Mouse (Mus musculus): Measurements from ENCODE around the gene Gm7075. TPM values are rescaled to one million over a fixed set of nuclear protein-coding genes. Genes with fewer than 3 reads are reported as not detected.
A peak's percentile ranks its signal among the peaks of the same experiment; 100 is the strongest.

Gm7075 gene
- total RNA-seq, 1 experiment: 1.7 TPM

DNA sequence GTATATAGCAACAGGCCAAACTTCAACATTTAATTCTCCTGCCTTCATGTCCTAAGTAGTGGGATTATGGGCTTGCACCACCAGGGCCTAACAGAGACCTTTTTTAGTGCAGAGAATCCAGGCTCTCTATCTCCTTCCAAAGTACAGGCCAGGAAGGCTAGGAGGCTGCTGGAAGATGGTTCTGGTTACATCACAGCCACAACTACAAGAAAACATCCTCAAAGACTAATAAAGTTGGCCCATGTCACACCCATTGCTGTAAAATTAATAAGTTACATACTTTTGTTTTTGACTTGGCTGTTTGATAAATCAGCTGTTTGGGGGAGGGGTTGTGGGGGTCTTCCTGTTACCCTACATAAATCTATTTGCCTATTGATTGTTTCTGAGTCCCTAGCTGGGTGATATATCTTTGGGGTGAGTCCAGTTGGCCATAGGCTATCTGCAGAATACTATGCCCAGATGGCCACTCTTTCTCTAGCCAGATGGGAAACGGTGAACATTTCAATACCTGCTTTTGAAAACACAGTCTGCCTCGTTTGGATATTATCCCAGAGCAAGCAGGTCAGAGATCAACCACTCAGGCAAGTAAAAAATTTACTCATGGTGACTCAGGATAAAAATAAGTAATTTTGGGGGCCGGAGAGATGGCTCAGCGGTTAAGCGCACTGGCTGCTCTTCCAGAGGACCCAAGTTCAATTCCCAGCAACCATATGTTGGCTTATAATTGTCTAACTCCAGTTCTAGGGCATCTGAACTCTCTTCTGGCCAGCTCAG lies 18.7 kb downstream of the Gm7075 start:
- Histone ChIP-seq H3K27ac (ENCODE audit: insufficient read depth, low read depth, low read length, poor library complexity, severe bottlenecking) (no peak overlapping the region), H3K4me1 (ENCODE audit: control insufficient read depth in 2 of 2, insufficient read depth in 2 of 2, low read length in 2 of 2, poor library complexity in 1 of 2) (no peaks in the 10 kb centered on the region), H3K36me3 (ENCODE audit: control insufficient read depth, insufficient read depth, low read length, poor library complexity, severe bottlenecking) (no peaks in the 10 kb centered on the region), H3K9ac (ENCODE audit: insufficient read depth, low read depth, low read length, poor library complexity, severe bottlenecking) (no peak overlapping the region), H3K4me3 (ENCODE audit: insufficient read depth in 1 of 2, low read depth in 1 of 2, low read length in 2 of 2, poor library complexity in 1 of 2, severe bottlenecking in 1 of 2) (no peak overlapping the region), H3K9me3 (ENCODE audit: control insufficient read depth, insufficient read depth, low read depth, low read length) (no peaks in the 10 kb centered on the region)
- in situ Hi-C loops (cut with MboI; ENCODE audit: low sequenced_read_pairs in 2 of 2, unreplicated experiment in 2 of 2): no loop called here
- no peak for TF ChIP-seq MAFK (IDR thresholded peaks at IDR 0.05; ENCODE audit: insufficient read depth, low read depth, low read length)
- TF ChIP-seq ZNF384 (IDR thresholded peaks at IDR 0.05; ENCODE audit: low read depth, low read length): no peak
- TF ChIP-seq CHD2 (IDR thresholded peaks at IDR 0.05; ENCODE audit: low read depth, low read length): no peak
- no peak for TF ChIP-seq ZC3H11A (IDR thresholded peaks at IDR 0.05; ENCODE audit: borderline replicate concordance, low read depth, low read length)
- no peak for TF ChIP-seq HCFC1 (IDR thresholded peaks at IDR 0.05; ENCODE audit: borderline replicate concordance, insufficient read depth, low read length)
- no peak for DNase-seq (ENCODE audit: low read depth, low spot score)

- no peak for DNase-seq (ENCODE audit: low read depth, low spot score)
- H3K9ac ChIP-seq (ENCODE audit: insufficient read depth, low read depth, low read length, poor library complexity, severe bottlenecking): no peak overlapping the region
- no peaks in the 10 kb centered on the region for H3K36me3 ChIP-seq (ENCODE audit: control insufficient read depth, insufficient read depth, low read length, poor library complexity, severe bottlenecking)
- in situ Hi-C loops (cut with MboI; ENCODE audit: low sequenced_read_pairs in 2 of 2, unreplicated experiment in 2 of 2): no loop called here
- TF ChIP-seq ZNF384 (IDR thresholded peaks at IDR 0.05; ENCODE audit: low read depth, low read length) (no peak), CHD2 (IDR thresholded peaks at IDR 0.05; ENCODE audit: low read depth, low read length) (no peak), MAFK (IDR thresholded peaks at IDR 0.05; ENCODE audit: insufficient read depth, low read depth, low read length) (no peak), HCFC1 (IDR thresholded peaks at IDR 0.05; ENCODE audit: borderline replicate concordance, insufficient read depth, low read length) (no peak), ZC3H11A (IDR thresholded peaks at IDR 0.05; ENCODE audit: borderline replicate concordance, low read depth, low read length) (no peak)
- H3K4me3 ChIP-seq (ENCODE audit: insufficient read depth in 1 of 2, low read depth in 1 of 2, low read length in 2 of 2, poor library complexity in 1 of 2, severe bottlenecking in 1 of 2): no peak overlapping the region
- no peak overlapping the region for H3K27ac ChIP-seq (ENCODE audit: insufficient read depth, low read depth, low read length, poor library complexity, severe bottlenecking)
- no peaks in the 10 kb centered on the region for H3K4me1 ChIP-seq (ENCODE audit: control insufficient read depth in 2 of 2, insufficient read depth in 2 of 2, low read length in 2 of 2, poor library complexity in 1 of 2)
- no peaks in the 10 kb centered on the region for H3K9me3 ChIP-seq (ENCODE audit: control insufficient read depth, insufficient read depth, low read depth, low read length)
Measured at GRCm38 (mm10) chr10:63396963-63397362, 24.6 kb downstream of the Gm7075 start.

GRCm38 (mm10) chr10:63388948-63389347 lies 32.6 kb downstream of the Gm7075 start:
- TF ChIP-seq ZC3H11A (IDR thresholded peaks at IDR 0.05; ENCODE audit: borderline replicate concordance, low read depth, low read length) (no peak), HCFC1 (IDR thresholded peaks at IDR 0.05; ENCODE audit: borderline replicate concordance, insufficient read depth, low read length) (no peak), ZNF384 (IDR thresholded peaks at IDR 0.05; ENCODE audit: low read depth, low read length) (no peak), CHD2 (IDR thresholded peaks at IDR 0.05; ENCODE audit: low read depth, low read length) (no peak), MAFK (IDR thresholded peaks at IDR 0.05; ENCODE audit: insufficient read depth, low read depth, low read length) (no peak)
- no peak overlapping the region for H3K9ac ChIP-seq (ENCODE audit: insufficient read depth, low read depth, low read length, poor library complexity, severe bottlenecking)
- H3K9me3 ChIP-seq (ENCODE audit: control insufficient read depth, insufficient read depth, low read depth, low read length): no peaks in the 10 kb centered on the region
- H3K4me3 ChIP-seq (ENCODE audit: insufficient read depth in 1 of 2, low read depth in 1 of 2, low read length in 2 of 2, poor library complexity in 1 of 2, severe bottlenecking in 1 of 2): no peak overlapping the region
- 0 out of 4 replicates have a peak, but pooled peaks cover 0 to 2% of the 10 kb centered on the region in 2 experiments for H3K4me1 ChIP-seq (ENCODE audit: control insufficient read depth in 2 of 2, insufficient read depth in 2 of 2, low read length in 2 of 2, poor library complexity in 1 of 2)
- H3K27ac ChIP-seq (ENCODE audit: insufficient read depth, low read depth, low read length, poor library complexity, severe bottlenecking): no peak overlapping the region
- in situ Hi-C loops (cut with MboI; ENCODE audit: low sequenced_read_pairs in 2 of 2, unreplicated experiment in 2 of 2): no loop called here
- no peak for DNase-seq (ENCODE audit: low read depth, low spot score)
- no peaks in the 10 kb centered on the region for H3K36me3 ChIP-seq (ENCODE audit: control insufficient read depth, insufficient read depth, low read length, poor library complexity, severe bottlenecking)

DNA sequence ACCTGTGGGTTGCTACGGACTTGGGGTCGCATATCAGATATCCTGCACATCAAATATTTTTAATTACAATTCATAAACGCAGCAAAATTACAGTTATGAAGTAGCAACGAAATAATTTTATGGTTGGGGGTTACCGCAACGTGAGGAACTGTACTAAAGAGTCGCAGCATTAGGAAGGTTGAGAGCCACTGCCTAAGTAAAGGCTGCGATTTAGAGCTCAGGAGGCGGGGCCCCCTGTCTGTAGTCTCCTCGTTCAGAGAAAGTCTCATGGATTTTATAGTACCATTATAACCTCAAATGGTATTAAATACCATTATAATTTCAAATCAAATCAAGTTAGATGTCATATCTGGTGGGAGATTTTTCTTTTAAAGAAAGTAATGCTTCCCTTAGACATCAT lies 34.6 kb downstream of the Gm7075 start:
- Histone ChIP-seq H3K4me3 (ENCODE audit: insufficient read depth in 1 of 2, low read depth in 1 of 2, low read length in 2 of 2, poor library complexity in 1 of 2, severe bottlenecking in 1 of 2) (peak overlapping the region; percentile 62 to 92), H3K9ac (ENCODE audit: insufficient read depth, low read depth, low read length, poor library complexity, severe bottlenecking) (no peak overlapping the region), H3K9me3 (ENCODE audit: control insufficient read depth, insufficient read depth, low read depth, low read length) (no peaks in the 10 kb centered on the region), H3K36me3 (ENCODE audit: control insufficient read depth, insufficient read depth, low read length, poor library complexity, severe bottlenecking) (no peaks in the 10 kb centered on the region), H3K4me1 (ENCODE audit: control insufficient read depth in 2 of 2, insufficient read depth in 2 of 2, low read length in 2 of 2, poor library complexity in 1 of 2) (peaks cover 0 to 3% of the 10 kb centered on the region in 2 experiments; a peak in 1 of 4 replicates), H3K27ac (ENCODE audit: insufficient read depth, low read depth, low read length, poor library complexity, severe bottlenecking) (no peak overlapping the region)
- TF ChIP-seq ZC3H11A (IDR thresholded peaks at IDR 0.05; ENCODE audit: borderline replicate concordance, low read depth, low read length): no peak
- DNase-seq (ENCODE audit: low read depth, low spot score): no peak
- in situ Hi-C loops (cut with MboI; ENCODE audit: low sequenced_read_pairs in 2 of 2, unreplicated experiment in 2 of 2): no loop called here
